Mouse (Mus musculus) myocyte (in vitro differentiated cells): ENCODE measurements at regions not wholly inside any gene's neighbourhood (a gene's known extent, or its start where the extent isn't known, plus 50 kb on each side); places are given as distances from the start of the nearest gene placed in this dataset.

ENCODE experiments used
- H3K27me3 ChIP-seq: one replicate; pipeline ENCODE4 v1.6.1; 2011; ENCODE audit not compliant: control insufficient read depth, insufficient read depth, insufficient read length
- H3K36me3 ChIP-seq: one replicate; pipeline ENCODE4 v1.6.1; 2011; ENCODE audit not compliant: control insufficient read depth, insufficient read depth
- H3K4me2 ChIP-seq: one replicate; pipeline ENCODE4 v1.6.1; 2011; ENCODE audit warnings: low read depth, control low read depth
- H3K4me3 ChIP-seq: one replicate; pipeline ENCODE4 v1.5.1; 2011; ENCODE audit warnings: mild to moderate bottlenecking, control low read depth, moderate library complexity
- H3K79me2 ChIP-seq: one replicate; pipeline ENCODE4 v1.6.1; 2011; ENCODE audit not compliant: control insufficient read depth, insufficient read depth
- H3ac ChIP-seq: one replicate; pipeline ENCODE4 v1.6.1; 2011; ENCODE audit not compliant: control insufficient read depth, insufficient read length
- CEBPB ChIP-seq: IDR thresholded peaks from 2 replicates; pipeline ENCODE4 v1.6.1; 2011; ENCODE audit warnings: mild to moderate bottlenecking, moderate library complexity; ENCODE audit not compliant: poor library complexity, insufficient read depth, severe bottlenecking
- E2F4 ChIP-seq: IDR thresholded peaks from one replicate; pipeline ENCODE4 v1.6.1; 2011; ENCODE audit warnings: mild to moderate bottlenecking, control low read depth, moderate library complexity; ENCODE audit not compliant: insufficient read depth
- MAX ChIP-seq: IDR thresholded peaks from one replicate; pipeline ENCODE4 v1.6.1; 2011; ENCODE audit warnings: low read depth, mild to moderate bottlenecking, control low read depth
- MYOD1 ChIP-seq, 3 experiments: IDR thresholded peaks; one replicate each; pipeline ENCODE4 v1.6.1; 2011; ENCODE audit warnings: control low read depth in 2 of 3, low read depth in 2 of 3, mild to moderate bottlenecking in 2 of 3, moderate library complexity in 1 of 3; ENCODE audit not compliant: insufficient read length in 2 of 3, control insufficient read depth in 1 of 3
- MYOG ChIP-seq, 3 experiments: IDR thresholded peaks; one replicate each; pipeline ENCODE4 v1.6.1; 2011; ENCODE audit warnings: control low read depth in 2 of 3, low read depth in 2 of 3, mild to moderate bottlenecking in 2 of 3; ENCODE audit not compliant: insufficient read length in 2 of 3, control insufficient read depth in 1 of 3, insufficient read depth in 1 of 3
- POLR2A ChIP-seq: IDR thresholded peaks from one replicate; pipeline ENCODE4 v1.6.1; 2011; ENCODE audit warnings: low read depth, mild to moderate bottlenecking, control low read depth, moderate library complexity; ENCODE audit not compliant: insufficient read length
- POLR2AphosphoS2 ChIP-seq: IDR thresholded peaks from one replicate; pipeline ENCODE4 v1.6.1; 2011; ENCODE audit warnings: low read depth, control low read depth; ENCODE audit not compliant: insufficient read length
- REST ChIP-seq: IDR thresholded peaks from one replicate; pipeline ENCODE4 v1.6.1; 2011; ENCODE audit warnings: mild to moderate bottlenecking, control low read depth, moderate library complexity; ENCODE audit not compliant: insufficient read depth, insufficient read length
- SRF ChIP-seq: IDR thresholded peaks from one replicate; pipeline ENCODE4 v1.6.1; 2011; ENCODE audit warnings: low read depth; ENCODE audit not compliant: control insufficient read depth, insufficient read length
- TCF12 ChIP-seq: IDR thresholded peaks from one replicate; pipeline ENCODE4 v1.6.1; 2011; ENCODE audit warnings: mild to moderate bottlenecking, control low read depth; ENCODE audit not compliant: poor library complexity, insufficient read depth, severe bottlenecking
- TCF3 ChIP-seq: IDR thresholded peaks from one replicate; pipeline ENCODE4 v1.6.1; 2011; ENCODE audit warnings: low read depth, control low read depth; ENCODE audit not compliant: insufficient read length
- USF1 ChIP-seq: IDR thresholded peaks from one replicate; pipeline ENCODE4 v1.6.1; 2011; ENCODE audit warnings: low read depth, mild to moderate bottlenecking, control low read depth, moderate library complexity

- H3K4me2 ChIP-seq: no peak overlapping the region
- TF ChIP-seq POLR2A (no peak), SRF (no peak), POLR2AphosphoS2 (no peak), TCF12 (no peak), USF1 (no peak), MAX (no peak), TCF3 (no peak), MYOD1 (IDR thresholded peaks at IDR 0.05; ENCODE audit: control insufficient read depth in 1 of 3, insufficient read length in 2 of 3, low read depth in 2 of 3) (no peak), REST (no peak)
- H3K4me3 ChIP-seq: no peak overlapping the region
- no peaks in the 10 kb centered on the region for H3K27me3 ChIP-seq
- H3K36me3 ChIP-seq: no peaks in the 10 kb centered on the region
- no peaks in the 10 kb centered on the region for H3K79me2 ChIP-seq
- no peak overlapping the region for H3ac ChIP-seq
These were observed 190.8 kb downstream of the Npr3 start for GRCm38 (mm10) chr15:11716168-11716842.

GRCm38 (mm10) chr15:11712481-11713274, 194.4 kb downstream of the Npr3 start:
- H3K4me3 ChIP-seq: no peak overlapping the region
- H3K79me2 ChIP-seq: no peaks in the 10 kb centered on the region
- no peaks in the 10 kb centered on the region for H3K27me3 ChIP-seq
- H3ac ChIP-seq: no peak overlapping the region
- no peak overlapping the region for H3K4me2 ChIP-seq
- TF ChIP-seq MYOD1 (IDR thresholded peaks at IDR 0.05; ENCODE audit: control insufficient read depth in 1 of 3, insufficient read length in 2 of 3, low read depth in 2 of 3) (no peak), USF1 (no peak), POLR2A (no peak), MAX (no peak), CEBPB (no peak), TCF3 (no peak), POLR2AphosphoS2 (no peak), REST (no peak), MYOG (IDR thresholded peaks at IDR 0.05; ENCODE audit: control insufficient read depth in 1 of 3, insufficient read depth in 1 of 3, insufficient read length in 2 of 3, low read depth in 2 of 3) (no peak)
- no peaks in the 10 kb centered on the region for H3K36me3 ChIP-seq

GRCm38 (mm10) chr15:11701246-11701645, 205.8 kb downstream of the Npr3 start:
- no peak overlapping the region for H3K4me3 ChIP-seq
- H3ac ChIP-seq: no peak overlapping the region
- no peaks in the 10 kb centered on the region for H3K36me3 ChIP-seq
- no peaks in the 10 kb centered on the region for H3K27me3 ChIP-seq
- no peak overlapping the region for H3K4me2 ChIP-seq
- TF ChIP-seq TCF12 (no peak), E2F4 (no peak), CEBPB (no peak)
- H3K79me2 ChIP-seq: no peaks in the 10 kb centered on the region

GRCm38 (mm10) chr15:11699929-11700328, 207.2 kb downstream of the Npr3 start:
- H3K79me2 ChIP-seq: no peaks in the 10 kb centered on the region
- H3K27me3 ChIP-seq: no peaks in the 10 kb centered on the region
- no peak overlapping the region for H3K4me2 ChIP-seq
- no peak for TF ChIP-seq MYOG (IDR thresholded peaks at IDR 0.05; ENCODE audit: control insufficient read depth in 1 of 3, insufficient read depth in 1 of 3, insufficient read length in 2 of 3, low read depth in 2 of 3)
- TF ChIP-seq CEBPB: no peak
- no peak for TF ChIP-seq TCF3
- no peak for TF ChIP-seq REST
- TF ChIP-seq SRF: no peak
- TF ChIP-seq E2F4: no peak
- TF ChIP-seq MYOD1 (IDR thresholded peaks at IDR 0.05; ENCODE audit: control insufficient read depth in 1 of 3, insufficient read length in 2 of 3, low read depth in 2 of 3): no peak
- TF ChIP-seq POLR2A: no peak
- no peak for TF ChIP-seq POLR2AphosphoS2
- no peak for TF ChIP-seq TCF12
- TF ChIP-seq MAX: no peak
- TF ChIP-seq USF1: no peak
- no peak overlapping the region for H3K4me3 ChIP-seq
- H3K36me3 ChIP-seq: no peaks in the 10 kb centered on the region
- no peak overlapping the region for H3ac ChIP-seq

GRCm38 (mm10) chr15:11697060-11697459, 210.0 kb downstream of the Npr3 start:
- H3K36me3 ChIP-seq: no peaks in the 10 kb centered on the region
- H3K27me3 ChIP-seq: no peaks in the 10 kb centered on the region
- H3K79me2 ChIP-seq: no peaks in the 10 kb centered on the region
- TF ChIP-seq CEBPB (no peak), REST (no peak), POLR2AphosphoS2 (no peak), E2F4 (no peak), MYOD1 (IDR thresholded peaks at IDR 0.05; ENCODE audit: control insufficient read depth in 1 of 3, insufficient read length in 2 of 3, low read depth in 2 of 3) (no peak), MYOG (IDR thresholded peaks at IDR 0.05; ENCODE audit: control insufficient read depth in 1 of 3, insufficient read depth in 1 of 3, insufficient read length in 2 of 3, low read depth in 2 of 3) (no peak), TCF3 (no peak), SRF (no peak), USF1 (no peak), TCF12 (no peak)
- no peak overlapping the region for H3K4me3 ChIP-seq
- H3K4me2 ChIP-seq: peak overlapping the region; percentile 15
- no peak overlapping the region for H3ac ChIP-seq
